Mouse (Mus musculus) liver, adult 2 months (tissue): ENCODE data around the gene Acpp.

ENCODE experiments used
- CTCF ChIP-seq: fragments of 200-500 bp; IDR thresholded peaks from 2 replicates; pipeline ENCODE4 v1.5.1; 2011; ENCODE audit warnings: low read depth, low read length, control low read depth
- POLR2A ChIP-seq: fragments of 200-500 bp; IDR thresholded peaks from 2 replicates; pipeline ENCODE4 v1.6.1; 2011; ENCODE audit warnings: low read length, control low read depth; ENCODE audit not compliant: insufficient read depth; ENCODE audit errors: extremely low read depth

DNA sequence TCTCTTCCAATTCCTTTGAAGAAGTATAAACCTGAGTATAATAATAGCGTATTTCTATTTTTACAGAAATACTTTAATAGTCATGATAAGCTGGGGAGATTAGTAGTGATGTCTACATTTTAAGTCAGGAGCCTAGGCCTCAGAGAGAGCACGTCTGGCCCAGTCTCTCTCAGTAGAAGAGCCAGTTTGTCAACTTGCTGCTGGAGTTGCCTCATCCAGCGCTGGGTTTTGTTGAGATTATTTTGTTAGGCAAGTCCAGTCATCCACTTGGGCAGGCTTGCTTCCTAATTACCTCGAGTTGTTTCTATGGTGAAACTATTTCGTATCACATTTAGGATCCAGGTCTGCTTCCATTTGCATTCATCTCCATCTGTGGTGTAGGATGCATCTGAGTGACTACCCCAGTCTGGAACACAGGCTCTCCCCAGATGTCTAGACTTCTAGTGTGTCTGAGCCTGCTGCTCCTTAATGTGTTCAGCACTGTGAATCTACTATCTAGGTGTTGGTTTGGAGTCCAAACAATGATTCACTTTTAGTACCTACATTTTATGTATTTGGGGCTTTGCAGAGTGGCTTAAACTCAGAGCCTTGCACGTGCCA is 45.1 kb upstream of the Acpp start:
- TF ChIP-seq POLR2A (no peak), CTCF (no peak)
